ENCODE assay signal across 7 mouse cellular contexts in the genomic region with DNA sequence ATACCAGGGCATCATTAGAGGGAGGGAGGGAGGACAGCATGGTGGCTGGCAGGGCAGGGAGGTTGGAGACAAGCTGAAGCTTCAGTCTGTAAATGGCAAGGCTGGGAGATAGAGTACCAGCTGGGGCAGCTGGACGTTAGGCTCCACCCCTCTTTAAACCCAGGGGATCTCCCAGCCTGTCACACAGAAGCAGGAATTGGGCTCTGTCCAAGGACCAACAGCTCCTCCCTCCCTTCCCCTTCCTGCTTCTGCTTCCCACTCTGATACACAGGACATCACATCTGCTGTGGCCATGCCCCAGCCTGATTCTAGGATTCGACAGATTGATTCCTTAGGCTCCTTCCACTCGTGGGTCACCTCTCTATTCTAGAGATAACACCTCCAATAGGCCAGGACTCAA. TPM values are rescaled to one million over a fixed set of nuclear protein-coding genes. Genes with fewer than 3 reads are reported as not detected.
DNase-seq lines count a peak whose midpoint lies in the region; ATAC-seq and TF ChIP-seq lines count a peak whose summit lies in the region.

No protein-coding gene starts in this region.

- no peak for ATAC-seq in neural tube, embryonic 11.5 days (ENCODE audit: insufficient read depth, low FRiP score, low TSS enrichment)
- ATAC-seq in forebrain, embryonic 14.5 days, result peak; percentile 30
- ATAC-seq in megakaryocyte-erythroid progenitor cell, adult 5-6 weeks (replicated peaks; ENCODE audit: low FRiP score, low TSS enrichment, poor library complexity, severe bottlenecking), result no peak

- no peak overlapping the region for H3K4me2 ChIP-seq in neural tube, embryonic 11.5 days (ENCODE audit: low read depth)
- H3K4me2 ChIP-seq in forebrain, embryonic 14.5 days (ENCODE audit: low read length), result no peak overlapping the region

- H3K27me3 ChIP-seq in neural tube, embryonic 11.5 days (ENCODE audit: control insufficient read depth, insufficient read depth, low read length), result no peaks in the 10 kb centered on the region
- no peaks in the 10 kb centered on the region for H3K27me3 ChIP-seq in forebrain, embryonic 14.5 days (replicated peaks; ENCODE audit: control insufficient read depth, insufficient read depth, low read length)

- H3K4me1 ChIP-seq in neural tube, embryonic 11.5 days (ENCODE audit: control insufficient read depth, insufficient read depth, low read length), result 0 out of 2 replicates have a peak, but pooled peaks cover 6% of the 10 kb centered on the region
- peaks cover 18% of the 10 kb centered on the region for H3K4me1 ChIP-seq in forebrain, embryonic 14.5 days (ENCODE audit: control insufficient read depth, insufficient read depth, low read length)
- peaks cover 11% of the 10 kb centered on the region for H3K4me1 ChIP-seq in olfactory bulb, adult 2 months (ENCODE audit: control insufficient read depth, insufficient read depth, low read length)

- no peak overlapping the region for H3K27ac ChIP-seq in neural tube, embryonic 11.5 days (ENCODE audit: low read depth, low read length)
- peak overlapping the region; percentile 57 for H3K27ac ChIP-seq in forebrain, embryonic 14.5 days (ENCODE audit: low read depth, low read length)
- H3K27ac ChIP-seq in olfactory bulb, adult 2 months (ENCODE audit: insufficient read depth, low read depth, low read length), result peak overlapping the region; percentile 41; the same call in 1 of the 2 replicates

- no peak overlapping the region for H3K4me3 ChIP-seq in neural tube, embryonic 11.5 days (ENCODE audit: low read depth, low read length)
- no peak overlapping the region for H3K4me3 ChIP-seq in forebrain, embryonic 14.5 days (ENCODE audit: low read depth, low read length)
- H3K4me3 ChIP-seq in olfactory bulb, adult 2 months (ENCODE audit: insufficient read depth, low read depth, low read length), result no peak overlapping the region

- 36% methylated on average over 3 of the region's 3 CpGs for WGBS in neural tube, embryonic 11.5 days
- WGBS in forebrain, embryonic 14.5 days, result 20% methylated on average over 3 of the region's 3 CpGs
- WGBS in olfactory bulb, adult 2 months, result 21% methylated on average over 3 of the region's 3 CpGs

- H3K9me3 ChIP-seq in neural tube, embryonic 11.5 days (ENCODE audit: control insufficient read depth, low read length), result no peaks in the 10 kb centered on the region
- H3K9me3 ChIP-seq in forebrain, embryonic 14.5 days (replicated peaks; ENCODE audit: control insufficient read depth, low read length), result no peaks in the 10 kb centered on the region

- H3K9ac ChIP-seq in neural tube, embryonic 11.5 days (ENCODE audit: low read length), result no peak overlapping the region
- H3K9ac ChIP-seq in forebrain, embryonic 14.5 days (ENCODE audit: low read length), result no peak overlapping the region

- intact Hi-C loops in heart, postnatal 36 days (cut with DNase I), result loop anchor here (1.0 kb wide), 1 partner anchor 47 kb away; the partner anchor contains the start of gene Apbb1
- intact Hi-C loops in left cerebral cortex, postnatal 25 days (cut with DNase I), result no loop called here

- TF ChIP-seq CTCF in olfactory bulb, adult 2 months (IDR thresholded peaks at IDR 0.05; ENCODE audit: insufficient read depth, low read depth, low read length), result no peak

- DNase-seq in neural tube, embryonic 11.5 days (ENCODE audit: low spot score), result peak; percentile 43
- no peak for DNase-seq in neural tube, embryonic 10.5 days (ENCODE audit: extremely low spot score, low spot score)
- peak; percentile 79 for DNase-seq in forebrain, embryonic 14.5 days (ENCODE audit: low spot score)
- peak; percentile 70 to 74 for DNase-seq in heart, postnatal 36 days
- DNase-seq in left cerebral cortex, postnatal 25 days (ENCODE audit: low spot score in 2 of 2), result peak; percentile 22 to 56

- no peak for TF ChIP-seq POLR2A in olfactory bulb, adult 2 months (IDR thresholded peaks at IDR 0.05; ENCODE audit: insufficient read depth, low read depth, low read length)

- peaks cover 3% of the 10 kb centered on the region; the same call in 1 of the 2 replicates for H3K36me3 ChIP-seq in neural tube, embryonic 11.5 days (ENCODE audit: control insufficient read depth, insufficient read depth, low read length)
- H3K36me3 ChIP-seq in forebrain, embryonic 14.5 days (ENCODE audit: control insufficient read depth, insufficient read depth, low read length), result peaks cover 18% of the 10 kb centered on the region

RNA-seq across cellular contexts. Expression of gene Trim3, which starts 4.7 kb away (rescaled TPM):
- polyA plus RNA-seq in neural tube, embryonic 11.5 days (2014; fragmentation: Nextera tagmentation; extraction: Ambion mirVana), result 35.7 and 36.9 TPM in 2 replicates
- polyA plus RNA-seq in forebrain, embryonic 14.5 days (2014; fragmentation: Nextera tagmentation; extraction: Ambion mirVana), result 41.0 and 52.4 TPM in 2 replicates
- 10 to 100 TPM; 22.9 to 23.0 TPM for total RNA-seq in heart, postnatal 36 days (2021)
- 100 to 1,000 TPM; 149 to 152 TPM for total RNA-seq in left cerebral cortex, postnatal 25 days (2021)
- polyA plus RNA-seq in olfactory bulb, adult 2 months (2012; ENCODE audit: insufficient read depth, insufficient read length, low replicate concordance, missing spikeins), result not detected in 2 replicates
- total RNA-seq in megakaryocyte-erythroid progenitor cell, adult 5-6 weeks (2014; fragmentation: Nextera tagmentation), result 12.0 and 13.4 TPM in 2 replicates
- 0.84 and 3.5 TPM in 2 replicates for total RNA-seq in megakaryocyte-erythroid progenitor cell, adult 5-6 weeks (2017)

RNA-seq across cellular contexts. Expression of gene Timm10b, which starts 11.2 kb away (rescaled TPM):
- 151 and 157 TPM in 2 replicates for polyA plus RNA-seq in neural tube, embryonic 11.5 days (2014; fragmentation: Nextera tagmentation; extraction: Ambion mirVana)
- 137 and 144 TPM in 2 replicates for polyA plus RNA-seq in forebrain, embryonic 14.5 days (2014; fragmentation: Nextera tagmentation; extraction: Ambion mirVana)
- total RNA-seq in heart, postnatal 36 days (2021), result 10 to 100 TPM; 84.2 to 85.0 TPM
- 10 to 100 TPM; 62.8 to 69.2 TPM for total RNA-seq in left cerebral cortex, postnatal 25 days (2021)
- not detected in 2 replicates for polyA plus RNA-seq in olfactory bulb, adult 2 months (2012; ENCODE audit: insufficient read depth, insufficient read length, low replicate concordance, missing spikeins)
- total RNA-seq in megakaryocyte-erythroid progenitor cell, adult 5-6 weeks (2014; fragmentation: Nextera tagmentation), result 61.3 and 68.5 TPM in 2 replicates
- 56.7 and 98.8 TPM in 2 replicates for total RNA-seq in megakaryocyte-erythroid progenitor cell, adult 5-6 weeks (2017)

RNA-seq across cellular contexts. Expression of gene Arfip2, which starts 11.6 kb away (rescaled TPM):
- polyA plus RNA-seq in neural tube, embryonic 11.5 days (2014; fragmentation: Nextera tagmentation; extraction: Ambion mirVana), result 75.7 and 82.7 TPM in 2 replicates
- 92.9 and 97.6 TPM in 2 replicates for polyA plus RNA-seq in forebrain, embryonic 14.5 days (2014; fragmentation: Nextera tagmentation; extraction: Ambion mirVana)
- 10 to 100 TPM; 13.4 TPM for total RNA-seq in heart, postnatal 36 days (2021)
- 100 to 1,000 TPM; 102 to 106 TPM for total RNA-seq in left cerebral cortex, postnatal 25 days (2021)
- polyA plus RNA-seq in olfactory bulb, adult 2 months (2012; ENCODE audit: insufficient read depth, insufficient read length, low replicate concordance, missing spikeins), result not detected in 2 replicates
- total RNA-seq in megakaryocyte-erythroid progenitor cell, adult 5-6 weeks (2014; fragmentation: Nextera tagmentation), result 32.1 and 35.3 TPM in 2 replicates
- total RNA-seq in megakaryocyte-erythroid progenitor cell, adult 5-6 weeks (2017), result 58.9 and 67.3 TPM in 2 replicates

RNA-seq across cellular contexts. Expression of gene Gm45799, which starts 11.7 kb away (rescaled TPM):
- 5.6 and 18.3 TPM in 2 replicates for polyA plus RNA-seq in neural tube, embryonic 11.5 days (2014; fragmentation: Nextera tagmentation; extraction: Ambion mirVana)
- polyA plus RNA-seq in forebrain, embryonic 14.5 days (2014; fragmentation: Nextera tagmentation; extraction: Ambion mirVana), result 17.4 and 25.0 TPM in 2 replicates
- 1 to 10 TPM in 1 of 2 experiments, under 1 TPM in 1; 1.00 to 6.3 TPM for total RNA-seq in heart, postnatal 36 days (2021)
- 10 to 100 TPM in 1 of 2 experiments, 1 to 10 TPM in 1; 9.9 to 18.2 TPM for total RNA-seq in left cerebral cortex, postnatal 25 days (2021)
- not detected in 2 replicates for polyA plus RNA-seq in olfactory bulb, adult 2 months (2012; ENCODE audit: insufficient read depth, insufficient read length, low replicate concordance, missing spikeins)
- 0.15 and 6.2 TPM in 2 replicates for total RNA-seq in megakaryocyte-erythroid progenitor cell, adult 5-6 weeks (2014; fragmentation: Nextera tagmentation)
- 5.2 TPM in 1 of 2 replicates, not detected in the other for total RNA-seq in megakaryocyte-erythroid progenitor cell, adult 5-6 weeks (2017)

RNA-seq across cellular contexts. Expression of gene Dnhd1, which starts 22.0 kb away (rescaled TPM):
- polyA plus RNA-seq in neural tube, embryonic 11.5 days (2014; fragmentation: Nextera tagmentation; extraction: Ambion mirVana), result 0.50 and 2.0 TPM in 2 replicates
- polyA plus RNA-seq in forebrain, embryonic 14.5 days (2014; fragmentation: Nextera tagmentation; extraction: Ambion mirVana), result 0.96 and 1.1 TPM in 2 replicates
- under 1 TPM; 0.62 to 0.72 TPM for total RNA-seq in heart, postnatal 36 days (2021)
- total RNA-seq in left cerebral cortex, postnatal 25 days (2021), result 1 to 10 TPM; 4.6 to 5.6 TPM
- polyA plus RNA-seq in olfactory bulb, adult 2 months (2012; ENCODE audit: insufficient read depth, insufficient read length, low replicate concordance, missing spikeins), result not detected in 2 replicates
- 0.47 and 0.90 TPM in 2 replicates for total RNA-seq in megakaryocyte-erythroid progenitor cell, adult 5-6 weeks (2014; fragmentation: Nextera tagmentation)
- total RNA-seq in megakaryocyte-erythroid progenitor cell, adult 5-6 weeks (2017), result 0.19 and 0.76 TPM in 2 replicates

Comparison
In these comparisons a context has a peak if more than half of its experiments do, and no peak if none do; other contexts are left out.
1. RNA of gene Trim3, which starts 4.7 kb away (total RNA-seq): 149 to 152 TPM in left cerebral cortex, postnatal 25 days; 22.9 to 23.0 TPM in heart, postnatal 36 days and 0.84 to 13.4 TPM in megakaryocyte-erythroid progenitor cell, adult 5-6 weeks; every median in the first group is over 4 times any median in the second.